Mouse (Mus musculus) layer of hippocampus, postnatal 14 days (tissue): ENCODE data around the gene Wrb. TPM values are rescaled to one million over a fixed set of nuclear protein-coding genes. Genes with fewer than 3 reads are reported as not detected.

ENCODE experiments used
- DNase-seq, 2 experiments: peaks; one replicate each; pipeline ENCODE4 v3.0.0; 2021 to 2022; ENCODE audit warnings: low spot score in 2 of 2, mixed read lengths in 1 of 2
- total RNA-seq, 2 experiments: library from RNA; stranded (reverse); gene quantifications; 2 replicates each; pipeline ENCODE4 v1.2.3; 2021

Wrb gene
- total RNA-seq, 2 experiments from 2014 or later: 64.6 to 76.0 TPM

GRCm38 (mm10) chr16:96157171-96157570 is 12.0 kb downstream of the Wrb start:
- peak; percentile 27 to 67 for DNase-seq

GRCm38 (mm10) chr16:96158511-96159080 is 13.4 kb downstream of the Wrb start:
- no peak for DNase-seq

GRCm38 (mm10) chr16:96159091-96159731 is 14.0 kb downstream of the Wrb start:
- DNase-seq: peak in 1 of 2 experiments; percentile 66

GRCm38 (mm10) chr16:96159794-96160346 is 14.7 kb downstream of the Wrb start:
- no peak for DNase-seq

- DNase-seq: no peak
Measured at GRCm38 (mm10) chr16:96160927-96161326, 15.7 kb downstream of the Wrb start.

- DNase-seq: no peak
Measured at GRCm38 (mm10) chr16:96161336-96161735, 16.1 kb downstream of the Wrb start.

GRCm38 (mm10) chr16:96165723-96166264 is 20.6 kb downstream of the Wrb start:
- DNase-seq: peak in 1 of 2 experiments; percentile 69

GRCm38 (mm10) chr16:96168837-96169236 is 23.6 kb downstream of the Wrb start:
- no peak for DNase-seq

GRCm38 (mm10) chr16:96173648-96174047 is 28.4 kb downstream of the Wrb start:
- no peak for DNase-seq

GRCm38 (mm10) chr16:96175399-96175798 is 30.2 kb downstream of the Wrb start:
- no peak for DNase-seq

GRCm38 (mm10) chr16:96179156-96179555 is 33.9 kb downstream of the Wrb start:
- DNase-seq: no peak

GRCm38 (mm10) chr16:96187619-96188018 is 42.4 kb downstream of the Wrb start:
- DNase-seq: no peak

GRCm38 (mm10) chr16:96191531-96192506 is 46.6 kb downstream of the Wrb start, which contains the start of gene Lca5l:
Gene Lca5l, minus strand, starts transcription at chr16:96192271.
- peak; percentile 99 for DNase-seq

GRCm38 (mm10) chr16:96199913-96200701 is 54.9 kb downstream of the Wrb start, which contains the start of gene Sh3bgr:
Gene Sh3bgr, plus strand, starts transcription at chr16:96200450.
- peak in 1 of 2 experiments; percentile 28 for DNase-seq

- no peak for DNase-seq
Measured at GRCm38 (mm10) chr16:96200702-96201028, 55.5 kb downstream of the Wrb start.

GRCm38 (mm10) chr16:96201485-96202232 is 56.5 kb downstream of the Wrb start:
- DNase-seq: no peak
